Mouse (Mus musculus) G1E (cell line): Measurements from ENCODE around the gene Mfap5.

Experiments used
- CTCF ChIP-seq: IDR thresholded peaks from 2 replicates; pipeline ENCODE4 v1.5.1; 2012; ENCODE audit warnings: low read depth, low read length, inconsistent platforms, mixed read lengths
- GATA1 ChIP-seq: IDR thresholded peaks from 2 replicates; pipeline ENCODE4 v1.6.1; 2012; ENCODE audit warnings: borderline replicate concordance, low read length, inconsistent platforms, mixed read lengths
- GATA2 ChIP-seq: IDR thresholded peaks from 2 replicates; pipeline ENCODE4 v1.6.1; 2012; ENCODE audit warnings: low read depth, low read length, inconsistent platforms, borderline replicate concordance
- TAL1 ChIP-seq: conservative IDR thresholded peaks from 2 replicates; pipeline ENCODE4 v1.6.1; 2012; ENCODE audit warnings: low read depth, low read length, inconsistent platforms, mixed read lengths

- TF ChIP-seq GATA1 (no peak), CTCF (peak; percentile 52), GATA2 (no peak), TAL1 (no peak)
These were observed 54.8 kb downstream of the Mfap5 start for GRCm38 (mm10) chr6:122560427-122560826.
